Mouse (Mus musculus) heart, embryonic 11.5 days (tissue): ENCODE data around the gene Tspan11. TPM values are rescaled to one million over a fixed set of nuclear protein-coding genes. Genes with fewer than 3 reads are reported as not detected.

Experiments
- ATAC-seq: fragments of 200-750 bp; cut with Nextera tagmentation; replicated peaks from 2 replicates; pipeline ENCODE4 v1.8.0; 2017; ENCODE audit warnings: moderate library complexity; ENCODE audit not compliant: insufficient number of reproducible peaks, low FRiP score, low TSS enrichment
- H3K27ac ChIP-seq: fragments of 300-500 bp; sonication (generic); 2 replicates; pipeline ENCODE4 v1.5.1; 2014; ENCODE audit warnings: mild to moderate bottlenecking, low read depth, low read length
- H3K27me3 ChIP-seq: fragments of 300-500 bp; sonication (generic); 2 replicates; pipeline ENCODE4 v1.6.1; 2014; ENCODE audit warnings: mild to moderate bottlenecking, low read length, mixed read lengths; ENCODE audit not compliant: control insufficient read depth, insufficient read depth
- H3K36me3 ChIP-seq: fragments of 300-500 bp; sonication (generic); 2 replicates; pipeline ENCODE4 v1.6.1; 2014; ENCODE audit warnings: mild to moderate bottlenecking, low read length, moderate library complexity, mixed read lengths; ENCODE audit not compliant: control insufficient read depth, insufficient read depth
- H3K4me1 ChIP-seq: fragments of 300-500 bp; sonication (generic); 2 replicates; pipeline ENCODE4 v1.6.1; 2014; ENCODE audit warnings: low read length; ENCODE audit not compliant: control insufficient read depth, insufficient read depth
- H3K4me2 ChIP-seq: fragments of 300-500 bp; sonication (generic); 2 replicates; pipeline ENCODE4 v1.6.1; 2014; ENCODE audit warnings: mild to moderate bottlenecking, moderate library complexity
- H3K4me3 ChIP-seq: fragments of 300-500 bp; sonication (generic); 2 replicates; pipeline ENCODE4 v1.5.1; 2014; ENCODE audit warnings: low read depth, low read length
- H3K9ac ChIP-seq: fragments of 300-500 bp; sonication (generic); 2 replicates; pipeline ENCODE4 v1.6.1; 2014; ENCODE audit warnings: mild to moderate bottlenecking, low read depth, low read length, moderate library complexity
- H3K9me3 ChIP-seq: fragments of 300-500 bp; sonication (generic); replicated peaks from 2 replicates; pipeline ENCODE4 v1.6.1; 2016; ENCODE audit warnings: low read length; ENCODE audit not compliant: control insufficient read depth
- WGBS: fragments of 180-500 bp; shearing (Covaris S2); extraction: QIAGEN DNeasy Blood & Tissue Kit; methylation state at CpG from one replicate; pipeline ENCODE4 v1.1.7; 2014; ENCODE audit not compliant: insufficient replicate concordance; 5-methylcytosine and 5-hydroxymethylcytosine counted together
- polyA plus RNA-seq: library from polyadenylated mRNA; unstranded; fragments of >200 nt; fragmentation: Nextera tagmentation; extraction: Ambion mirVana; gene quantifications from 2 replicates; pipeline ENCODE4 v1.2.1, GENCODE M21; 2014

The Tspan11 gene
- polyA plus RNA-seq, 1 experiment from 2014 or later = 2.0 TPM

DNA sequence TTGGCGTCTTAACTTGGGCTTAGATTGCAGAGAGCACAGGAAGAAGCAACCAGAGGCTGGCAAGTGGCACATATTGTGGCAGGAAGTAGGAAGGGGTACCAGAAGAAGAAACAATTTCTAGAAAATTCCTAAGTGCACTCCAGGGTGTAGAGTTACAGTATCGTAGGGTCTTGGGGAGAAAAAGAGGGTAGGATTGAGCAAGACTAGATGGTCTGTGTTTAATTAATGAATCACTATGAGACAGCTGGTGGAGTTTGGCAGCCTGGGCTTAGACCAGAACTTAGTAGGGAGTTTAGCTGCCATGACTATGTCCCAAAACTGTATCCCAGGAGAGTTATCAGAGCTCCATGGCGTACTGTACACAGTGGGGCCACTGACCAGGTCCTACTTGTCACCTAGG, 1.2 kb downstream of the Tspan11 start:
- ATAC-seq = no peak
- Histone ChIP-seq H3K27ac (no peak overlapping the region), H3K9ac (no peak overlapping the region; the same call in 1 of the 2 replicates), H3K36me3 (no peaks in the 10 kb centered on the region), H3K4me1 (peaks cover 13% of the 10 kb centered on the region), H3K9me3 (no peaks in the 10 kb centered on the region), H3K4me3 (0 out of 2 replicates have a peak overlapping the region, but pooled peaks have one; percentile 54), H3K27me3 (0 out of 2 replicates have a peak, but pooled peaks cover 2% of the 10 kb centered on the region), H3K4me2 (no peak overlapping the region)
- 75% methylated on average over 3 of the region's 3 CpGs for WGBS

DNA sequence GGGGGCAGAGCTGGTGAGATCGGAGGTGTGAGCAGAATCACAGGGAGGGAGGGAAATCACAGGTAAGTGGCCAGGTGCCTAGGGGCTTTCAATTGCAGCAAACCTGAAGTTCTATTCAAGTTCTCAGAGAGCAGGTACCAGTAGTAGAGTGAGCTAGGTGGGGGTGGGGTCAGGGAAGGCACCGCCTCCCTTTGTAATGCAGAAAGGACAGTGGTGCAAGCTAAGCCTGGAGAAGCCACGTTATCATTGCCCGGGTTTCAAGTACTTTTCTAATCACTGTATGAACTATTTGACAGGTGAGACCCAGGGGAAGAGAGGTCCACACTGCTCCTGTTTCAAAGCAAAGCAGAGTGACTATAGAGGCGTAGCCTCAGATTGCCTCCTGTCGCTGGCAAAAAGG, 6.2 kb downstream of the Tspan11 start:
- Histone ChIP-seq H3K9ac (no peak overlapping the region), H3K27ac (no peak overlapping the region), H3K4me3 (no peak overlapping the region), H3K27me3 (no peaks in the 10 kb centered on the region), H3K36me3 (no peaks in the 10 kb centered on the region), H3K4me2 (peak overlapping the region; percentile 9; the same call in 1 of the 2 replicates), H3K4me1 (peaks cover 29% of the 10 kb centered on the region; the same call in 1 of the 2 replicates), H3K9me3 (no peaks in the 10 kb centered on the region)
- ATAC-seq = no peak
- 32% methylated on average over 6 of the region's 6 CpGs for WGBS

DNA sequence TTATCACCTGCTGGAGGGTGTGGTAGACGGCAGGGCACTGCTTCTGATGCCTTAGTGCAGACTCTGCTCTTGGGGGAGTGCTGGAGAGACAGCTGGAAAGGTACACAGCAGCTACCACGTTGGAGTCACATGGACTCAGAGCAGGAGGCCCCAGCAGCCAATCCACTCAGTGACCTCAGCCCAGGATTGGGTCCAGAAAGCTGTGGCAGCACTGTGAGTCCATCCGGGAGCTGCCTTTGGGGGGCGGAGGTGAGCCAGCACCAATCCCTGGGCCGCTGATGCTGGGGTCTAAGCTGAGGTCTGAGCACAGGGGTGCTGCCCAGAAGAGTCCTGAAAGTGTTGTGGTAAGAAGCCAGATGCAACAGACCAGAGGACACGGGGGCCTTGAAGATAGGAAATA, 7.6 kb downstream of the Tspan11 start:
- H3K4me2 ChIP-seq = no peak overlapping the region
- no peak overlapping the region for H3K9ac ChIP-seq
- WGBS = 25% methylated on average over 6 of the region's 6 CpGs
- H3K4me3 ChIP-seq = no peak overlapping the region
- H3K27ac ChIP-seq = no peak overlapping the region
- H3K27me3 ChIP-seq = no peaks in the 10 kb centered on the region
- H3K4me1 ChIP-seq = peaks cover 32% of the 10 kb centered on the region; the same call in 1 of the 2 replicates
- no peaks in the 10 kb centered on the region for H3K36me3 ChIP-seq
- H3K9me3 ChIP-seq = no peaks in the 10 kb centered on the region
- ATAC-seq = no peak

DNA sequence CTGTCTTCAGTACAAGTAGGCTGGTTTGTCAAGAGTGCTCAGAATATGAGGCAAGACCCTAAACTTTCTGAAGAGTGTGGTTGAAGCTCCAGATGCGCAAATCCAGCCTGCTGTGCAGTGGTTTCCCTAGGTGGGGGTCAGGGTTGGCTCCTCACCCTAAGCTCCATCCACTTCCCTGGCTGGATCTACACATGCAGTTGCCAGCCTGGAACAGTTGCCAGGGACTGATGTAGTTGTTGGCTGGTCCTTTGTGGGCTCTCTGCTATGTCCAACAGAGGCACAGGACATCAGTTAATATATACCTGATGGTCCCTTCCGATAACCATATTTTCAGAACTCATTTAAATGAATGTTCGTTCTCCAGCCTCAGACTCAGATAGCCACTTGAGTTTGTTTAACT, 9.0 kb downstream of the Tspan11 start:
- H3K27ac ChIP-seq = no peak overlapping the region
- H3K9me3 ChIP-seq = no peaks in the 10 kb centered on the region
- H3K4me3 ChIP-seq = no peak overlapping the region
- 78% methylated on average over 3 of the region's 3 CpGs for WGBS
- ATAC-seq = no peak
- H3K4me2 ChIP-seq = no peak overlapping the region
- H3K9ac ChIP-seq = no peak overlapping the region
- no peaks in the 10 kb centered on the region for H3K36me3 ChIP-seq
- H3K27me3 ChIP-seq = no peaks in the 10 kb centered on the region
- H3K4me1 ChIP-seq = peaks cover 40% of the 10 kb centered on the region; the same call in 1 of the 2 replicates

DNA sequence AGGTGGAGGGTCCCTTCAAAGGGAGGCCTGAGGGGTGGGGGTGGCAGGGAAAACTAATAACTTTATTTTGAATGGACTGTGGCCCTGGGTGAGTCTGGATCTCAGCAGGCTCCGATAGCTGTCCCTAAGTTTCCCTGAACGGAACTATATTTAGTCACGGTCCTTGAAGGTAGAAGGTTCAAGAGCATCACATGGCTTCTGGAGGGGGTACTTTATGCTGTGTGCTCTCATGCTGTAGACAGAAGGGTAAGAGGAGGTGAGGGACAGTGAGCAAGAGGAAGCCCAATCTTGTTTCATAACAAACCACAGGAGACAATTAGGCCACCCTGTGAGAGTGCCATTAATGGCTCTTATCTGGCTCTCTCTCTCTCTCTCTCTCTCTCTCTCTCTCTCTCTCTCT, 10.0 kb downstream of the Tspan11 start:
- Histone ChIP-seq H3K4me3 (no peak overlapping the region), H3K27me3 (no peaks in the 10 kb centered on the region), H3K27ac (no peak overlapping the region), H3K9me3 (no peaks in the 10 kb centered on the region), H3K4me2 (no peak overlapping the region), H3K4me1 (peaks cover 40% of the 10 kb centered on the region; the same call in 1 of the 2 replicates), H3K9ac (no peak overlapping the region), H3K36me3 (no peaks in the 10 kb centered on the region)
- ATAC-seq = no peak
- 70% methylated on average over 3 of the region's 3 CpGs for WGBS

DNA sequence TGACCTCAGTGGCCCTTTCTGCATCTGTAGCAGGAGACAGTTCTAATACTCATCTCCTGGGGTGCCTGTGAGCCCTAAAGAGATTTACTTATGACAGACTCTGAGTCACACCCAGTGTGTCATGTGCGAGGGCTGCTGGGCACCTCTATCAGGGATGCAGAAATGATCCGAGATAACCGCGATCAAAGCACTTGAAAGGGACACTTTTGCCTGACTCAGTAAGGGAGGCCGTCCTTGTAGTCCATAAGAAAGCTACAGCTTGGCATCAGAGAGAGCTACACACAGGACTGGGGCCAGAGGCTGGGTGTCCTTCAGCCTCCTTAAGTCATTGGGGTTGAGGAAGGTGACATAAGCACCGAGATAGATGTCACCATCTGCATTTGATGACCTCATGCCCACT, 12.7 kb downstream of the Tspan11 start:
- 71% methylated on average over 6 of the region's 6 CpGs for WGBS
- peaks cover 20% of the 10 kb centered on the region; the same call in 1 of the 2 replicates for H3K4me1 ChIP-seq
- H3K27ac ChIP-seq = no peak overlapping the region
- ATAC-seq = no peak
- H3K9me3 ChIP-seq = no peaks in the 10 kb centered on the region
- no peaks in the 10 kb centered on the region for H3K36me3 ChIP-seq
- no peaks in the 10 kb centered on the region for H3K27me3 ChIP-seq
- no peak overlapping the region for H3K4me3 ChIP-seq
- H3K9ac ChIP-seq = no peak overlapping the region
- no peak overlapping the region for H3K4me2 ChIP-seq

DNA sequence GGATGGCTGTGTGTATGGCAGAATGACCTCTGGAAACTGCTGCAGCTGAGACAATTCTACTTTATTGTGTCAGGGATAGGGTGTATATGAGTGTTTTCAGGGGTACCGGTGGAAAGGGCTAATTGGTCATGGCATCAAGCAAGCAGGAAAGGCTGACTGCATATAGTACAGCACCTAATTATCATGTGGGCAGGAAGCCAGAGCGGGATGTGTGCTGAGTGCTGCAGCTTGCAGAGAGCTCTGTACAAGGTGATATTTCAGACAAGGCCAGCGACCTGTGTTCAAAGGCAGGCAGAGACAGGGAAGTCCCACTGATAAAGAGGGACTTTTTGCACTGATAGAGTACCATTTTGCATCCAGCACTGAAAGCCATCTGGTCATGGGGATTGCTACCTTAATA, 13.9 kb downstream of the Tspan11 start:
- Histone ChIP-seq H3K27ac (no peak overlapping the region), H3K4me1 (peaks cover 19% of the 10 kb centered on the region; the same call in 1 of the 2 replicates), H3K4me3 (no peak overlapping the region), H3K36me3 (no peaks in the 10 kb centered on the region), H3K4me2 (no peak overlapping the region), H3K27me3 (no peaks in the 10 kb centered on the region), H3K9ac (no peak overlapping the region), H3K9me3 (no peaks in the 10 kb centered on the region)
- 68% methylated on average over 3 of the region's 3 CpGs for WGBS
- ATAC-seq = no peak

DNA sequence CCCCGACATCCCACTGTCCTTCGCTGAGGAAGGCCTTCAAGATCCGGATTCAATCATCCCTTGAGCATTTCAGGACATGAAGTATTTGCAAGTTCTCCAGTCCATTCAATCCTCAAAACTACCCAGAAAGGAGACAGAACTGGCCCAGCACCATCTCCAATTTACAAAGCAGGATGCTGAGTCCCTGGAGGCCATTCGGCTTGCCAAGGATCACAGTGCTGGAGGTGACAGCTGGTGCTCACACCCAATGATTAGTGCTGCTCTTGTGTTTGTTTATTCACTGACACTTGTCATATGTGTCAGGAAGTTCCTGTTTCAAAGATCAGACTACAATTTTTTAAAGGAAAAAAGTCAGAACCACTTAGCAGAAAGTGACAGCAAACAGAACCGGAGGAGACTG, 14.3 kb downstream of the Tspan11 start:
- H3K9me3 ChIP-seq = no peaks in the 10 kb centered on the region
- H3K4me1 ChIP-seq = peaks cover 16% of the 10 kb centered on the region; the same call in 1 of the 2 replicates
- no peak overlapping the region for H3K4me2 ChIP-seq
- WGBS = 85% methylated on average over 5 of the region's 5 CpGs
- H3K4me3 ChIP-seq = no peak overlapping the region
- no peak overlapping the region for H3K9ac ChIP-seq
- no peaks in the 10 kb centered on the region for H3K36me3 ChIP-seq
- no peak for ATAC-seq
- H3K27ac ChIP-seq = no peak overlapping the region
- H3K27me3 ChIP-seq = no peaks in the 10 kb centered on the region

DNA sequence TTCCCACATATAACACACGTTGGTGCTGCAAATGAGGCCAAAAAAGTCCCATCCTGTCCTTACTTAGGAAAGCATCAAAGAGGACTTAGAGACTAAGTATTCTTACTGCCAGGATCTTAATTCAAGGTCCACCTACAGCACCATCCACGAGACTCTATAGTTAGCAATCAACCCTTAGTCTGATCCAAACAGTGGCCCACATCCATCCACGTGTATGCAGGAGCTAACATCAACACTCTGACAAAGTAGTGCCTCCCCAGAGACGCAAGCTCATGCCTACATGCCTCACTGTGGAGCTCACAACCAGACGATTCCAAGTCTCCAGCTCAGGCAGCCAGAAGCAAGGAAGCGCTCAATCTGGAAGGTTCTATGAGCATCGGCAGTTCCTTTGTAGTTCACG, 15.2 kb downstream of the Tspan11 start:
- Histone ChIP-seq H3K9me3 (no peaks in the 10 kb centered on the region), H3K27ac (no peak overlapping the region), H3K36me3 (no peaks in the 10 kb centered on the region), H3K4me3 (no peak overlapping the region), H3K9ac (no peak overlapping the region), H3K27me3 (no peaks in the 10 kb centered on the region), H3K4me1 (peaks cover 10% of the 10 kb centered on the region; the same call in 1 of the 2 replicates), H3K4me2 (no peak overlapping the region)
- ATAC-seq = no peak
- WGBS = 80% methylated on average over 8 of the region's 8 CpGs
